Mouse (Mus musculus) ovary, postnatal 14 days (tissue): ENCODE data around the gene Gm17067.
"Not testable (repeated sequence)": the region's sequence is repeated elsewhere in the genome, so short reads cannot be mapped to it uniquely, and the experiment has no call there.

Experiments used
- DNase-seq: peaks from one replicate; pipeline ENCODE4 v3.0.0; 2022; ENCODE audit warnings: low spot score

The Gm17067 gene

GRCm38 (mm10) chr7:42726917-42727316, at the start of gene Gm17067:
Gene Gm17067, minus strand, starts transcription at chr7:42727017.
- not testable (repeated sequence) for DNase-seq

GRCm38 (mm10) chr7:42749836-42750235, 23.0 kb upstream of the Gm17067 start:
- no peak for DNase-seq

GRCm38 (mm10) chr7:42738536-42739210, 11.9 kb upstream of the Gm17067 start:
- DNase-seq = no peak

- peak; percentile 7 for DNase-seq
These were observed 33.6 kb downstream of the Gm17067 start for GRCm38 (mm10) chr7:42693251-42693650.

- peak; percentile 67 for DNase-seq
These were observed 34.3 kb downstream of the Gm17067 start, which contains the start of gene Zfp975 for GRCm38 (mm10) chr7:42692362-42693158. Gene Zfp975, minus strand, starts transcription at chr7:42692742.

GRCm38 (mm10) chr7:42680081-42680480, 46.7 kb downstream of the Gm17067 start:
- not testable (repeated sequence) for DNase-seq

GRCm38 (mm10) chr7:42679646-42680045, 47.2 kb downstream of the Gm17067 start:
- DNase-seq = not testable (repeated sequence)

GRCm38 (mm10) chr7:42660140-42660539, 66.7 kb downstream of the Gm17067 start:
- not testable (repeated sequence) for DNase-seq
